Mouse (Mus musculus) adrenal gland, postnatal 10 days (tissue): ENCODE data around the gene Tlcd2. TPM values are rescaled to one million over a fixed set of nuclear protein-coding genes. Genes with fewer than 3 reads are reported as not detected.

Experiments used
- DNase-seq: peaks from one replicate; pipeline ENCODE4 v3.0.0; 2021; ENCODE audit warnings: mixed read lengths
- total RNA-seq, 2 experiments: library from RNA; stranded (reverse); gene quantifications; 2 replicates each; pipeline ENCODE4 v1.2.3; 2021

The Tlcd2 gene
- total RNA-seq, 2 experiments from 2014 or later, result 20.9 to 24.6 TPM

- DNase-seq, result peak; percentile 34
These were observed 5.4 kb downstream of the Tlcd2 start for GRCm38 (mm10) chr11:75466731-75467505.

DNA sequence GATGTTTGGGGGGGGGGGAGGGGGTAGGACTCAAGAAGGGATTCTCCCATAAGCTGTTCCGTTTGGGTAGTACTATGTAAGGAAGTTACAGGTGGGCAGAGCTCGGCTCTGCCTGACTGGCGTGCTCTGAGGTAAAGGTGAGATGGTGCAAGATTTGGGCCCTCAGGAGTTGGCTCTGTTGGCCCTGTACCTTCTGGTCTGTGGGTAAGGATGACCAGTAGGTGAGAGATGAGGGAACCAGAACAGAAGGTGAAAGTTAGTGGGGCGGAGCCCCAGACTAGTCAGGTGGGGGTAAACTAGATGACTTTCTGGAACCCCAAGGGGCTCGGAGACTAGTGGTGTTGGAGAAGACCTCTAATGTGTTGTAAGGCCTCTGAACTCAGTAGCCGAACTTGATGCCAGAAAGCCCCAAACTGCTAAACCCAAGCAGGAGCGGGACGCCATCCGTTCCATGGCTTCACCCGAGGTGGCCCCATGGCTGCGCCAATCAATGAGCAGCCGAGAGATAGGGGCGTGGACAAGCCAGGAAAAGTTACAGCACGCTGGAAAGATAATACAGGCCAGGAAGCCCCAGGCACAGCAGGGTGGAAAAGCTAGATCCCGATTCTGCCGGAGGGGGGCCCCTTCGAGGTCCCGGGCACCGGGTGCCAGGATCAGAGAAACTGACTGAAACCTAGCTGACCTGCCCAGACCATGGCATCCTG lies 6.1 kb downstream of the Tlcd2 start:
- peak; percentile 88 for DNase-seq

DNA sequence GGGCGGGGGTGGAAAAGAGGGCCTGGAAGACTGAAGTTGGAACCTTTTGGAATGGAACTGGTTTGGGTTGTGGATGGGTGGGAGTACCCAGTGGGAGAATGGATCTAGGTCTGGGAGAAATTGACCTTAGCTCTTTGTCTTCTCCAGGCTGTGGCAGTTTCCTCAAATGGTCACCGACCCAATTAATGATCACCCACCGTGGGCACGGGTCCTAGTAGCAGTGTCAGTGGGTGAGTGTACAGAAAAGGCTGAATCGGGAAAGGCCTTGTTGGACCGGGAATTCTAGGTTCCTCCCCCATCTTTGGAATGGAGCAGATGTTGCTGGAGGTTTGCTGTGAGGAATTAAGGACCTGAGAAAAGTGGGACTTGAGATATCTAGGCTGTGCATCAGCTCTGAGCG lies 6.9 kb downstream of the Tlcd2 start:
- DNase-seq, result no peak

- DNase-seq, result no peak
These were observed 7.7 kb downstream of the Tlcd2 start for GRCm38 (mm10) chr11:75469261-75469660.

DNA sequence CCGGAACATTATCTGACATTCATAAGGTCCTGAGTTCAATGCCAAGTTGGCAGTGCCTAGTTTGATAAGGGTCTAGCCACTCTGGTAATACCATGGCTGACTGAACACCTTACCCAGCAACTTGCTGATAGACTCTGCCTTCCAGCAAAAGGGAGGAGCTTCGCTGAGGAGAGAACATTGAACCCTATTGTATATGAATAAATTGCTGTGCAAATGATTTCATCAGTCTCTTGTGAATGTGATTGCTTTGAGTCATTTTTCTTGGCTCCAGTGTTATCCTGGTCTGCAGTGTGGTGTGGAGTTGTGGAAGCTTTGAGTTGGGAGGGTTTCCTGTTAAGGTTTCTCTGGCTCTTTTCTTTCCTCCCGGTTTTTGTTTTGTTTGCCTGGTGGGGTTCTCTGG lies 9.2 kb downstream of the Tlcd2 start:
- no peak for DNase-seq

GRCm38 (mm10) chr11:75472469-75473081 lies 11.1 kb downstream of the Tlcd2 start:
- no peak for DNase-seq

- no peak for DNase-seq
These were observed 11.9 kb downstream of the Tlcd2 start for GRCm38 (mm10) chr11:75473376-75473775.

GRCm38 (mm10) chr11:75486192-75486591 lies 24.7 kb downstream of the Tlcd2 start:
- no peak for DNase-seq

GRCm38 (mm10) chr11:75486601-75487285 lies 25.2 kb downstream of the Tlcd2 start, which contains the start of gene Prpf8:
TSS of gene Prpf8 (plus strand) at chr11:75486816.
- peak; percentile 97 for DNase-seq

DNA sequence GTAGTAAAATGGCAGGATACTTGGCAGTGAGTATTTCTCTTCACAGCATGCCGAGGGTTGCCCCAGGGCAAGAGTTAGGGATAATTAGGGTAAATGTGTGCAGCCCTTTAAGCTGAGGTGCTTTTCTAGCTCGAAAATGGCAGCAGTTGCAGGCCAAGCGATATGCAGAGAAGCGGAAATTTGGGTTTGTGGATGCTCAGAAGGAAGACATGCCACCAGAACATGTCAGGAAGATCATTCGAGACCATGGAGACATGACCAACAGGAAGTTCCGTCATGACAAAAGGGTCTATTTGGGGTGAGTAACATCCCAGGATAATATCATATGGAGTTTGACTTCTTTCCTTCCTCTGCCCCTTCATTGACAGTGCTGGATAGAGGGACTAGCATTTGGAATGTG lies 26.0 kb downstream of the Tlcd2 start:
- no peak for DNase-seq

DNA sequence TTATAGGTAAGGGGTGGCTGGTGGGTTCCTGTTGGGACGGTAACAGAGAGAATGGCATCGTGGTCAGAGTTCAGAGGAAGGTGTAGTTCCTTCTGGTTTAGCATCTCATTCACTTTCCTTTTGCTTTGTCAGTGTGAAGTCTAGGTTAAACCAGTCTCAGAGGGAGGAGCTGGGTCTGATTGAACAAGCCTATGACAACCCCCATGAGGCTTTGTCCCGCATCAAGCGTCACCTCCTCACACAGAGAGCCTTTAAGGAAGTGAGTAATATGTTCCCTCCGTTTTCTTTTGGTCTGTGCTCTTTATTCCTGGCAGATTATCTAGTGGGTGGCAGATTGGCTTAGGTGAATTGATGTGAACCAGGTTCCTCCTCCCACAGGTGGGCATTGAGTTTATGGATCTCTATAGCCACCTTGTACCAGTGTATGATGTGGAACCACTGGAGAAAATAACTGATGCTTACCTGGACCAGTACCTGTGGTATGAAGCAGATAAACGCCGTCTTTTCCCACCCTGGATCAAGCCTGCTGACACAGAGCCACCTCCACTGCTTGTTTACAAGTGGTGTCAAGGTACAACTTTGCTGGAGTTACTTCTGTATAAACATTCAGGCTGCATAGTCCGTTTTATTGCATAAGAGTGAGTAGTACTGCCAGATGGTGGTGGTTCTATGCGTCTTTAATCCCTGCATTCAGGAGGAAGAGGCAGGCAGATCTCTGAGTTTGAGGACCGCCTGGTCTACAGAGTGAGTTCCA lies 33.0 kb downstream of the Tlcd2 start:
- no peak for DNase-seq

DNA sequence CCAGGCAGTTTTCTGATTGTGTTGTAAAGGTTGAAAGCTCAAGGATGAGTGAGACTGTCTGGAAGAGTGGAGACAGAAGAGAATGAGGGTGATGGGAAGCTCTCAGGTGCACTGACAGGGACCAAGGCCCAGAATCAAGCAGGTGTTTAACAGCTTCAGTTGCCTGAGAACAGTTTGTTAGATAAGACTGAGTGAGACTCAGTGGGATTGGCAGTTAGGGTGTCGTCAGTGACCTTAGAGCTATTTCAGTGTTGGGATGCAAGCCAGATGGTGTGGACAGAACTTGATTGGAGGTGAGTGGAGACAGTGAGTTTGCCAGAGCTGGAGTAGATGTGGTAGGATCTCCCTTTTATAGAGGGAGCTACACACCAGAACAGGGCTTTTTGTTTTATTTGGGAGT lies 36.6 kb downstream of the Tlcd2 start:
- DNase-seq, result peak; percentile 50

DNA sequence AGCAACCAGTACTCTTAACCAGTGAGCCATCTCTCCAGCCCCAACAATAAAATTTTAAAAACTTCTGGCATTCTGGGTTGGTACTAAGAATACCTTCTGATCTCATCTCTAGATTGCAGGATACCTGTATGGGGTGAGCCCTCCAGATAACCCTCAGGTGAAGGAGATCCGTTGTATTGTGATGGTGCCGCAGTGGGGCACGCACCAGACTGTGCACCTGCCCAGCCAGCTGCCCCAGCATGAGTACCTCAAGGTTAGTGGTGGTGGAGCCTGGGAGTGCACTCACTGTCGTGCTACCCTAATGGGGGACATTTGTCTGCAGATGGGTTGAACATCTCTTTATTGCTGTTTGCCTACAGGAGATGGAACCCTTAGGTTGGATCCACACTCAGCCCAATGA lies 46.6 kb downstream of the Tlcd2 start:
- DNase-seq, result no peak

DNA sequence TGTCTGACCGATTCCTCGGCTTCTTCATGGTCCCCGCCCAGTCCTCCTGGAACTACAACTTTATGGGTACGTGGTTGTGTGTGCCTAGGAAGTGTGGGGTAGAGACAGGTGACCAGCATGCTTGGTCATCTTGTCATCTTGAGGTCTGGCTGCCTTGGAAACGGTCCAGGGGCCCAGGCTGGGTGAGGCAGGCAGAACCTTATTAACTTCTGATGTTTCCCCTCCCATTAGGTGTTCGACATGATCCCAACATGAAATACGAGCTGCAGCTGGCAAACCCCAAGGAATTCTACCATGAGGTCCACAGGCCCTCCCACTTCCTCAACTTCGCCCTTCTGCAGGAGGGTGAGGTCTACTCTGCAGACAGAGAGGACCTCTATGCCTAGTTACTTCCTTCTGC lies 47.4 kb downstream of the Tlcd2 start:
- no peak for DNase-seq

DNA sequence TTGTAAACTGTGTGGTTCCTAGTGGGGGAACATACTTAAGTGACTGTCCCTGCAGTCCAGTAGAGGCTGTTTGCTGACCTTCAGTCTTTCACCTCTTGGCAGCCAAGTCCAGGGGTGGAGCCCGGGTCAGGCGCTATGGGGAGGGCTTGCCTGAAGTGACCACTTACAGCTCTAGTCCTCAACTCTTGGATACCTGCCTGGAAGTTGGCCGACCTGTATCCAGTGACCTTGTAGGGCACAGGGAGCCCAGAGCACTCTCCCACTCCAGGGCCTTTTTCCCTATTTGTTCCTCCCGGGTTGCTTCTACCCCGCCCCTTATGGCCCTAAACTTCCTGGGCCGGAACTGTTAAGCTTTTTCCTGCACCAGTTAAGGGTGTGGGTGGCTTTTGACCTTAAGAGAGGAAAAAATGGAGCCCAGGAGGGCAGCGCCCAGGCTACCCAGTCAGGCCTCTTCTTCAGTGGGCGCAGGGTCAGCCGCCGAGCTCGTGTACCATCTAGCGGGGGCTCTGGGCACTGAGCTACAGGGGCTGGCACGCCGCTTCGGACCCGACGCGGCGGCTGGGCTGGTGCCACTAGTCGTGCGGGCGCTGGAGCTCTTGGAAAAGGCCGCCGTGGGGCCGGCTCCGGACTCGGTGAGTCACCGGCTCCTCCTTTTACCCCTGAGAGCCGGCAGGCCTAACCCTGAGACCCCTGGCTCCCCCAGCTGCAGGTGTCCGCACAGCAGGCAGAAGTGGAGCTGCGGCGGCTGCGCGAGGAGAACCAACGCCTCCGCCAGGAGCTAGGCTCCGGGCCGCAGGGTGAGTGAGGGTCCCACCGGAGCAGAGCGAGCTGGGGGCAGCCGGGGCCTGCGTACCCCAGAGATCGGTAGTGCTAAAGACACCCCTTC lies 48.5 kb downstream of the Tlcd2 start, which contains the start of gene Rilp:
TSS of gene Rilp (plus strand) at position 354 of the 886 bp plus-strand sequence.
- DNase-seq, result peak; percentile 89

DNA sequence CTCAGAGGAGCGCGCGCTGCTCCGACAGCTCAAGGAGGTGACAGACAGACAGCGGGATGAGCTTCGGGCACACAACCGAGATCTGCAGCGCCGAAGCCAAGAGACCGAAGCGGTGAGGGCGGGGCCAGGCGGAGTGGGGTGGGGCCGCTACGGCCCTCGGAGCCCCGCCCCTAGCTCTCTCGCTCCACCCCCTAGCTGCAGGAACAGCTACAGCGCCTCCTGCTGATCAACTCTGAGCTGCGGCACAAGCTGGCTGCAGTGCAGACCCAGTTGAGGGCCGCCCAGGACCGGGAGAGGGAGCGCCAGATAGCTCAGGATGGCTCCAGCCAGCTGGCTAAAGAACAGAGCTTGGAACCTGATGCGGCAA lies 49.1 kb downstream of the Tlcd2 start:
- peak; percentile 97 for DNase-seq

- DNase-seq, result peak; percentile 80
These were observed 49.7 kb downstream of the Tlcd2 start for GRCm38 (mm10) chr11:75511213-75511612.

- DNase-seq, result no peak
These were observed 50.9 kb downstream of the Tlcd2 start for GRCm38 (mm10) chr11:75512301-75513018.

GRCm38 (mm10) chr11:75513336-75513735 lies 51.8 kb downstream of the Tlcd2 start, which contains the start of gene Scarf1:
TSS of gene Scarf1 (plus strand) at chr11:75513540.
- peak; percentile 63 for DNase-seq

DNA sequence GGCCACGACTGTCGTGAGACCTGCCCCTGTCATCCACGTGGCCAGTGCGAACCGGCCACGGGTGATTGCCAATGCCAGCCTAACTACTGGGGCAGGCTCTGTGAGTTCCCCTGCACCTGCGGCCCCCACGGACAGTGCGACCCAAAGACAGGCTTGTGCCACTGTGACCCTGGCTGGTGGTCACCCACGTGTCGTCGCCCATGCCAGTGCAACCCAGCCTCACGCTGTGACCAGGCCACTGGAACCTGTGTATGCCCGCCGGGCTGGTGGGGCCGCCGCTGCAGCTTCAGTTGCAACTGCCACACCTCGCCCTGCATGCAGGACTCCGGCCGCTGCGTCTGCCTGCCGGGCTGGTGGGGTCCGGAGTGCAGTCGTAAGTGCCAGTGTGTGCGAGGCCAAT lies 53.7 kb downstream of the Tlcd2 start:
- no peak for DNase-seq
